In genomic region chr17:15527811-15528136, GRCm38 (mm10) we compare ENCODE assay signal across 8 mouse cellular contexts. TPM values are rescaled to one million over a fixed set of nuclear protein-coding genes. Genes with fewer than 3 reads are reported as not detected.
DNase-seq lines count a peak whose midpoint lies in the region; ATAC-seq lines count a peak whose summit lies in the region.

No protein-coding gene starts in this region.

- 58% methylated on average over 3 of the region's 3 CpGs for WGBS in kidney, embryonic 15.5 days
- WGBS in embryonic facial prominence, embryonic 10.5 days, result 64% methylated on average over 3 of the region's 3 CpGs
- WGBS in hindbrain, embryonic 16.5 days, result 64% methylated on average over 3 of the region's 3 CpGs
- 60% methylated on average over 3 of the region's 3 CpGs for WGBS in midbrain, embryonic 15.5 days

- H3K9ac ChIP-seq in kidney, embryonic 15.5 days, result peak overlapping the region; percentile 75
- peak overlapping the region; percentile 91; the same call in 1 of the 2 replicates for H3K9ac ChIP-seq in hindbrain, embryonic 16.5 days (ENCODE audit: low read depth, low read length)
- H3K9ac ChIP-seq in midbrain, embryonic 15.5 days, result peak overlapping the region; percentile 89; the same call in 1 of the 2 replicates

- peaks cover 25% of the 10 kb centered on the region for H3K36me3 ChIP-seq in kidney, embryonic 15.5 days
- peaks cover 30% of the 10 kb centered on the region for H3K36me3 ChIP-seq in embryonic facial prominence, embryonic 10.5 days (replicated peaks)
- peaks cover 12% of the 10 kb centered on the region for H3K36me3 ChIP-seq in hindbrain, embryonic 16.5 days (ENCODE audit: control insufficient read depth, insufficient read depth, low read length)
- H3K36me3 ChIP-seq in midbrain, embryonic 15.5 days (replicated peaks), result peaks cover 12% of the 10 kb centered on the region

- H3K4me3 ChIP-seq in kidney, embryonic 15.5 days (replicated peaks), result peak overlapping the region; percentile 77
- H3K4me3 ChIP-seq in embryonic facial prominence, embryonic 10.5 days, result peak overlapping the region; percentile 93
- H3K4me3 ChIP-seq in hindbrain, embryonic 16.5 days (ENCODE audit: low read length), result peak overlapping the region; percentile 97
- peak overlapping the region; percentile 81 for H3K4me3 ChIP-seq in midbrain, embryonic 15.5 days

- peak overlapping the region; percentile 75 for H3K4me2 ChIP-seq in kidney, embryonic 15.5 days
- H3K4me2 ChIP-seq in hindbrain, embryonic 16.5 days (ENCODE audit: low read length), result peak overlapping the region; percentile 83
- peak overlapping the region; percentile 63 for H3K4me2 ChIP-seq in midbrain, embryonic 15.5 days

- peak overlapping the region; percentile 91; the same call in 1 of the 2 replicates for H3K27ac ChIP-seq in kidney, embryonic 15.5 days
- no peak overlapping the region; the same call in 1 of the 2 replicates for H3K27ac ChIP-seq in embryonic facial prominence, embryonic 10.5 days (replicated peaks)
- peak overlapping the region; percentile 87; the same call in 1 of the 2 replicates for H3K27ac ChIP-seq in hindbrain, embryonic 16.5 days (ENCODE audit: low read depth, low read length)
- H3K27ac ChIP-seq in midbrain, embryonic 15.5 days, result peak overlapping the region; percentile 80

- H3K27me3 ChIP-seq in kidney, embryonic 15.5 days, result no peaks in the 10 kb centered on the region
- no peaks in the 10 kb centered on the region for H3K27me3 ChIP-seq in embryonic facial prominence, embryonic 10.5 days (replicated peaks; ENCODE audit: low read depth, poor library complexity, severe bottlenecking)
- no peaks in the 10 kb centered on the region for H3K27me3 ChIP-seq in hindbrain, embryonic 16.5 days (replicated peaks; ENCODE audit: control insufficient read depth, insufficient read depth, low read length)
- no peaks in the 10 kb centered on the region for H3K27me3 ChIP-seq in midbrain, embryonic 15.5 days (replicated peaks)

- H3K4me1 ChIP-seq in kidney, embryonic 15.5 days, result peaks cover 11% of the 10 kb centered on the region
- peaks cover 14% of the 10 kb centered on the region for H3K4me1 ChIP-seq in embryonic facial prominence, embryonic 10.5 days
- H3K4me1 ChIP-seq in hindbrain, embryonic 16.5 days (ENCODE audit: control insufficient read depth, insufficient read depth, low read depth, low read length), result peaks cover 15% of the 10 kb centered on the region
- peaks cover 19% of the 10 kb centered on the region for H3K4me1 ChIP-seq in midbrain, embryonic 15.5 days

- ATAC-seq in kidney, embryonic 15.5 days (replicated peaks; ENCODE audit: low FRiP score), result no peak
- no peak for ATAC-seq in hindbrain, embryonic 16.5 days
- ATAC-seq in midbrain, embryonic 15.5 days (replicated peaks), result no peak

- no peaks in the 10 kb centered on the region for H3K9me3 ChIP-seq in kidney, embryonic 15.5 days (replicated peaks)
- no peaks in the 10 kb centered on the region for H3K9me3 ChIP-seq in embryonic facial prominence, embryonic 10.5 days
- no peaks in the 10 kb centered on the region for H3K9me3 ChIP-seq in hindbrain, embryonic 16.5 days (ENCODE audit: control insufficient read depth, low read length)
- H3K9me3 ChIP-seq in midbrain, embryonic 15.5 days, result no peaks in the 10 kb centered on the region

- DNase-seq in kidney, postnatal 14 days, result no peak
- no peak for DNase-seq in embryonic facial prominence, embryonic 10.5 days (ENCODE audit: low spot score)
- no peak for DNase-seq in layer of hippocampus, adult 18-20 months (ENCODE audit: low spot score in 2 of 2)
- DNase-seq in layer of hippocampus, adult 11-12 months (ENCODE audit: low spot score), result no peak
- DNase-seq in kidney, postnatal 4 days, result no peak

RNA-seq across cellular contexts. Expression of gene Pdcd2, which starts 0.7 kb away (rescaled TPM):
- 44.8 and 51.2 TPM in 2 replicates for polyA plus RNA-seq in kidney, embryonic 15.5 days (2015; fragmentation: Nextera tagmentation; extraction: Ambion mirVana)
- 43.3 and 45.5 TPM in 2 replicates for polyA plus RNA-seq in embryonic facial prominence, embryonic 10.5 days (2016; fragmentation: Nextera tagmentation; extraction: Ambion mirVana)
- polyA plus RNA-seq in hindbrain, embryonic 16.5 days (2015; fragmentation: Nextera tagmentation; extraction: Ambion mirVana), result 49.8 and 55.0 TPM in 2 replicates
- polyA plus RNA-seq in midbrain, embryonic 15.5 days (2015; fragmentation: Nextera tagmentation; extraction: Ambion mirVana), result 58.3 and 59.7 TPM in 2 replicates
- total RNA-seq in layer of hippocampus, adult 18-20 months (2021), result 10 to 100 TPM; 18.5 to 19.5 TPM

RNA-seq across cellular contexts. Expression of gene Tbp, which starts 28.1 kb away (rescaled TPM):
- polyA plus RNA-seq in kidney, embryonic 15.5 days (2015; fragmentation: Nextera tagmentation; extraction: Ambion mirVana), result 49.4 and 51.1 TPM in 2 replicates
- polyA plus RNA-seq in embryonic facial prominence, embryonic 10.5 days (2016; fragmentation: Nextera tagmentation; extraction: Ambion mirVana), result 62.8 and 68.5 TPM in 2 replicates
- polyA plus RNA-seq in hindbrain, embryonic 16.5 days (2015; fragmentation: Nextera tagmentation; extraction: Ambion mirVana), result 51.1 and 52.6 TPM in 2 replicates
- 64.6 and 68.2 TPM in 2 replicates for polyA plus RNA-seq in midbrain, embryonic 15.5 days (2015; fragmentation: Nextera tagmentation; extraction: Ambion mirVana)
- total RNA-seq in layer of hippocampus, adult 18-20 months (2021), result 10 to 100 TPM; 26.6 to 33.7 TPM

RNA-seq across cellular contexts. Expression of gene Psmb1, which starts 28.2 kb away (rescaled TPM):
- polyA plus RNA-seq in kidney, embryonic 15.5 days (2015; fragmentation: Nextera tagmentation; extraction: Ambion mirVana), result 265 and 285 TPM in 2 replicates
- polyA plus RNA-seq in embryonic facial prominence, embryonic 10.5 days (2016; fragmentation: Nextera tagmentation; extraction: Ambion mirVana), result 281 and 290 TPM in 2 replicates
- 227 and 248 TPM in 2 replicates for polyA plus RNA-seq in hindbrain, embryonic 16.5 days (2015; fragmentation: Nextera tagmentation; extraction: Ambion mirVana)
- 217 and 221 TPM in 2 replicates for polyA plus RNA-seq in midbrain, embryonic 15.5 days (2015; fragmentation: Nextera tagmentation; extraction: Ambion mirVana)
- 100 to 1,000 TPM; 127 to 129 TPM for total RNA-seq in layer of hippocampus, adult 18-20 months (2021)

RNA-seq across cellular contexts. Expression of gene Prdm9, which starts 36.4 kb away (rescaled TPM):
- 2.0 and 2.9 TPM in 2 replicates for polyA plus RNA-seq in kidney, embryonic 15.5 days (2015; fragmentation: Nextera tagmentation; extraction: Ambion mirVana)
- polyA plus RNA-seq in embryonic facial prominence, embryonic 10.5 days (2016; fragmentation: Nextera tagmentation; extraction: Ambion mirVana), result 1.5 and 2.3 TPM in 2 replicates
- 1.4 and 1.7 TPM in 2 replicates for polyA plus RNA-seq in hindbrain, embryonic 16.5 days (2015; fragmentation: Nextera tagmentation; extraction: Ambion mirVana)
- 1.9 and 2.7 TPM in 2 replicates for polyA plus RNA-seq in midbrain, embryonic 15.5 days (2015; fragmentation: Nextera tagmentation; extraction: Ambion mirVana)
- 1 to 10 TPM; 1.9 to 2.9 TPM for total RNA-seq in layer of hippocampus, adult 18-20 months (2021)
